Mouse (Mus musculus) A20 (cell line): ENCODE data around the gene Atp10a.

ENCODE experiments used
- DNase-seq: peaks from one replicate; pipeline ENCODE4 v3.0.0-alpha.2; 2011; ENCODE audit warnings: low read depth, low spot score

Atp10a gene

GRCm38 (mm10) chr7:58736841-58737547 lies 81.0 kb downstream of the Atp10a start:
- DNase-seq = no peak

- no peak for DNase-seq
Measured at GRCm38 (mm10) chr7:58740196-58740595, 84.2 kb downstream of the Atp10a start.

- no peak for DNase-seq
Measured at GRCm38 (mm10) chr7:58740842-58741241, 84.9 kb downstream of the Atp10a start.

GRCm38 (mm10) chr7:58742009-58742408 lies 86.0 kb downstream of the Atp10a start:
- DNase-seq = no peak

DNA sequence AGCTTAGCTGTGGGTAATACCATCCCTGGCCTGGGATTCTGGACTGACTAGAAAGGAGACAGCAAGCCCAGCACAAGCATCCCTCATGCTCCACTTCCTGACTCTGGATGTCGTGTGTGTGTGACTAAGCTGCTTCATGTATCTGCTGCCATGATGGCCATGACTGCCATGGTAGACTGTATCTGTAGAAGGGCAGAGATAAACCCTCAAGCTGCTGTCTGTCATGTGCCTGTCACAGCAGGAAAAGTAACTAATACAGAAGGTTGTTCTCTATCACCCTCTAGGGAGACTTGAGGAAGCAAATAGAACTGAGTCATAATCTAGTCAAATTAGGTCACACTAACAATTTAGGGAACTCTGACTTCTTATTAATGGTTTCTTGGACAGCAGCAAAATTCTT lies 86.7 kb downstream of the Atp10a start:
- DNase-seq = no peak

- DNase-seq = no peak
Measured at GRCm38 (mm10) chr7:58743362-58744320, 87.7 kb downstream of the Atp10a start.

- no peak for DNase-seq
Measured at GRCm38 (mm10) chr7:58746817-58747216, 90.9 kb downstream of the Atp10a start.

DNA sequence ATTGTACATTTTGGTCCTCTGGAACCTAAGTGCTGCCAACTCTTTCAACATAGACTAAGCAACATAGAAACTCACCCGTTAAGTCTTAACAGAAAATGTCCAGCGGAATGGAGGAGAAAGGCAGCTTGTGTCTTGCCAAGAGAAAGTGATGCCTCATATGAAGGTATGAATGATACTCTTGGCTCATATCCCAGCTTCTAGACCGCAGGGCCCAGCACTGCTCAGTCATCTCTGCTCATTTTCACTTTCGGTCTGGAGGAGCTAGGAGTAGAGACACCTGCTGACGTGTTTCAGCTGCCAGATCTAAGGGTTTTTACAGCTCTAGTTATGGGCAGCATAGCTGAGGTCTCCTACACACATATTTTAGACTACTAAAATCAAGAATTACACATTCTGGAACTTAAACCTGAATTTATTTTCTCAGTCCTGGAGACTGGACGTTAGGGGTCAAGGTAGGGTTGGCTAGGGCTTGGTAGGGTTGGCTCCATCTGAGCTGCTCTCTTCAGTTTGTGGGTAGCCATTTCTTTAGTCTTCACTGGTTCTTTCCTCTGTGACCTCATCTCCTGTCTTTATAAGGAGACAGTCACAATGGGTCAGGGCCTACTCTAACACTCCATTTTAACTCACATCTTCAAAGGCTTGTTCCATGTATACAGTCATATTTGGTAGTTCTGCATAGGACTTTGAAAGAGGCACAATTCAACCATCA lies 94.1 kb downstream of the Atp10a start:
- DNase-seq = no peak

GRCm38 (mm10) chr7:58752041-58752440 lies 96.1 kb downstream of the Atp10a start:
- no peak for DNase-seq

GRCm38 (mm10) chr7:58754076-58754475 lies 98.1 kb downstream of the Atp10a start:
- DNase-seq = no peak

- no peak for DNase-seq
Measured at GRCm38 (mm10) chr7:58754536-58754935, 98.6 kb downstream of the Atp10a start.

GRCm38 (mm10) chr7:58755083-58755482 lies 99.1 kb downstream of the Atp10a start:
- DNase-seq = no peak

DNA sequence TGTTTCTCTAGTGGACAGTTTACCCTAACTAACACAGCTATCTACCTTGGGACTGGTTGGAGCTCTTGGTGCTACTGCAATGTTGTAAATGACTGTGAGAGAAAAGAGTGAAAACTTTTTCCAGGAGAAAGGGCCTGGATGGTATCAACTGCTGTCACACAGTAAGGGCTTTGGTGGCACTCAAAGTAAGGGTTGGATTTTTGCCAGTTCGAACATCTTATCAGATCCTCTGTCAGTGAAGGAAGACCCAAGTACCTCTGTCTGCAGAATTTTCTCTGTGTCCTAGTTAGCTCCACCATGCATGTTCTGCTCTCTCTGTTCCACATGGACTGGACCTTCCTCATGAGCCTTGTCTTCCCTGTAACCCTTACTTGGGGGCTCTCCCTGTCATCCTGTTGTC lies 99.9 kb downstream of the Atp10a start:
- DNase-seq = no peak

- no peak for DNase-seq
Measured at GRCm38 (mm10) chr7:58757331-58757730, 101.4 kb downstream of the Atp10a start.

GRCm38 (mm10) chr7:58758396-58758795 lies 102.4 kb downstream of the Atp10a start:
- DNase-seq = no peak

GRCm38 (mm10) chr7:58759265-58759664 lies 103.3 kb downstream of the Atp10a start:
- no peak for DNase-seq

- no peak for DNase-seq
Measured at GRCm38 (mm10) chr7:58767257-58767656, 111.3 kb downstream of the Atp10a start.

- DNase-seq = no peak
Measured at GRCm38 (mm10) chr7:58768253-58768652, 112.3 kb downstream of the Atp10a start.

- DNase-seq = no peak
Measured at GRCm38 (mm10) chr7:58770254-58770653, 114.3 kb downstream of the Atp10a start.

DNA sequence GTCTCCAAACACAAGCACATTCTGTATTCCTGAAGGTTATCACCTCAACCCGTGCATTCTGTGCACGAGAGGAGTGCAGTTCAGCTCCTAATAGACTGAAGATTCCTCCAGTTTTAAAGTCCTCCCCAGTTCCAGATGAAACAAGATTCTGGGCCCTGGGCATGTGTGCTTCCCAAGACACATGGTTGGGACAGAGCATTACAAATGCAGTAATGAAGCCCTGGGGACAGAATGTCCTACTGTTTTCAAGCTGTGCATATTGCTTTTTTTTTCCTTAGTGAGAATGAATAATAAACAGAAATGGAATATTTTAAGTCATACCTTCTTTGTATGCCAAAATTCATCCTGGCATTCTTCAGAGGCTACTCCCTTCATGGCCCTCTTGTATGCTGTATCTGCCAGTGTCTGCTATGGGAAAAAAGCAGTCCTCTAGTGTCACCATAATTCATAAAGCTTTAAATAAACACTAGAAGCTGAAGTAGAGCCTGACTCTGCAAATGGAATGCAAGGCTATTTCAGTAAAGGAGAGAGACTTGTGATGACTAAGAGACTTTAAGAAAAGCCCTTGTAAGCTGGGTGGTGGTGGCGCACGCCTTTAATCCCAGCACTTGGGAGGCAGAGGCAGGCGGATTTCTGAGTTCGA lies 116.2 kb downstream of the Atp10a start:
- DNase-seq = no peak

DNA sequence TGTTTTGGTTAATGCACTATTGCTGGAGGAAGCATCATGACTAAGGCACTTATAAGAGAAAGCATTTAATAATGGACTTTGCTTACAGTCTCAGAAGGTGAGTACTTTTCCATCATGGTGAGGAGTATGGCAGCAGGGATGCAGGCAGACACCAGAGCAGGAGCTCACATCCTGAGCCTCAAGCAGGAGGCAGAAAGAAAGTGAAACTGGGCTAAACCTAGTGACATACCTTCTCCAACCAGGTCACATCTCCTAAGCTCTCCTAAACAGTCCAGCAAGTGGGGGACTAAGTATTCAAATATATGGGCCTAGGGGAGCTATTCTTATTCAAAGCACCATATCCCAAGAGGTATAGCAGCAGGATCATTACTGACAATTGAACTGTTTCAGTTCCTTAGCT lies 123.2 kb downstream of the Atp10a start:
- DNase-seq = no peak

DNA sequence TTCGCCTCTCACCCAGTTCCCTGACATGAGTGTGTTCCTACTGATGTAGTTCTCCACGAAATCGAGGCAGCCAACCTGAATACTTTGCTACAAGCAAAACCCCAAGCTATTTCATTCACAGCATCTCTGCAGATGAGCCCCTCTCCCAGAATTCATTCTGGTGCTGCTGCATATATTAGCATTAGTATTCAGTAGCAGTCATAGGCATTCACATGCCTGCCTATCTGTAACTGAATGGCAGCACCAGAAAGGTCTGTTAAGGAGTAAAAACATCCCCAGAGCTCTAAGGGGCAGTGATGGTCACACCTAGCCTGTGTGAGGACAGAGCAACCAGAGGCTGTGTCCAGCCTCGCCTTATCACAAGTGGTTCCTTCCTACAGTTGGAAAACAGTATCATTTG lies 131.0 kb downstream of the Atp10a start:
- no peak for DNase-seq
